Mouse (Mus musculus) ES-E14 (cell line): ENCODE results near the gene Prrt4.

Experiments
- CHD2 ChIP-seq: IDR thresholded peaks from 2 replicates; pipeline ENCODE4 v1.6.1; 2014; ENCODE audit warnings: mild to moderate bottlenecking, low read depth, low read length, inconsistent platforms
- HCFC1 ChIP-seq: IDR thresholded peaks from 2 replicates; pipeline ENCODE4 v1.6.1; 2012; ENCODE audit warnings: low read length, inconsistent platforms, borderline replicate concordance; ENCODE audit not compliant: insufficient read depth
- MAFK ChIP-seq: IDR thresholded peaks from 2 replicates; pipeline ENCODE4 v1.6.1; 2014; ENCODE audit warnings: mild to moderate bottlenecking, low read depth, low read length, inconsistent platforms; ENCODE audit not compliant: insufficient read depth
- ZNF384 ChIP-seq: IDR thresholded peaks from 2 replicates; pipeline ENCODE4 v1.6.1; 2012; ENCODE audit warnings: low read depth, low read length, inconsistent platforms

GRCm38 (mm10) chr6:29210231-29210936 lies 31.0 kb upstream of the Prrt4 start:
- TF ChIP-seq HCFC1, result no peak
- TF ChIP-seq MAFK, result no peak
- TF ChIP-seq ZNF384, result no peak
- TF ChIP-seq CHD2, result no peak
